Mouse (Mus musculus) spleen, adult 2 months (tissue): Measurements from ENCODE around the gene 2310030G06Rik. TPM values are rescaled to one million over a fixed set of nuclear protein-coding genes. Genes with fewer than 3 reads are reported as not detected.

Source experiments
- DNase-seq, 2 experiments: peaks; one replicate each; pipeline versions ENCODE4 v3.0.0 to v3.0.0-alpha.2; 2012 to 2021; ENCODE audit warnings: low spot score in 2 of 2, low read depth in 1 of 2
- H3K27ac ChIP-seq: fragments of 200-500 bp; 2 replicates; pipeline ENCODE4 v1.5.1; 2012; ENCODE audit warnings: low read length, inconsistent platforms; ENCODE audit not compliant: insufficient read depth
- H3K27me3 ChIP-seq: fragments of 200-500 bp; 2 replicates; pipeline ENCODE4 v1.6.1; 2012; ENCODE audit warnings: mild to moderate bottlenecking, moderate library complexity, low read length, inconsistent platforms; ENCODE audit not compliant: control insufficient read depth, insufficient read depth
- H3K36me3 ChIP-seq: fragments of 200-500 bp; 2 replicates; pipeline ENCODE4 v1.6.1; 2012; ENCODE audit warnings: mild to moderate bottlenecking, low read length, inconsistent platforms; ENCODE audit not compliant: control insufficient read depth, insufficient read depth
- H3K4me1 ChIP-seq: fragments of 200-500 bp; 2 replicates; pipeline ENCODE4 v1.6.1; 2011; ENCODE audit warnings: inconsistent platforms; ENCODE audit not compliant: control insufficient read depth, insufficient read depth, insufficient read length
- H3K4me3 ChIP-seq: fragments of 200-500 bp; 2 replicates; pipeline ENCODE4 v1.5.1; 2011; ENCODE audit warnings: mild to moderate bottlenecking, inconsistent platforms; ENCODE audit not compliant: insufficient read depth, insufficient read length; ENCODE audit errors: extremely low read depth
- CTCF ChIP-seq: fragments of 200-500 bp; IDR thresholded peaks from 2 replicates; pipeline ENCODE4 v1.5.1; 2011; ENCODE audit warnings: mild to moderate bottlenecking, inconsistent platforms; ENCODE audit not compliant: insufficient read depth, insufficient read length, insufficient replicate concordance; ENCODE audit errors: extremely low read depth
- POLR2A ChIP-seq: fragments of 200-500 bp; IDR thresholded peaks from 2 replicates; pipeline ENCODE4 v1.6.1; 2011; ENCODE audit warnings: low read depth, low read length, inconsistent platforms
- WGBS: fragments of 180-500 bp; shearing (Covaris S2); methylation state at CpG from one replicate; pipeline ENCODE4 v1.1.7; 2018; 5-methylcytosine and 5-hydroxymethylcytosine counted together
- polyA plus RNA-seq: library from polyadenylated mRNA; depleted of rRNA; stranded (reverse); fragments of >200 nt; gene quantifications from 2 replicates; pipeline ENCODE4 v1.2.3, GENCODE M21; 2012

2310030G06Rik gene
- polyA plus RNA-seq, 1 experiment, result 0.71 TPM

- H3K27me3 ChIP-seq, result peaks cover 4% of the 10 kb centered on the region; the same call in 1 of the 2 replicates
- no peak overlapping the region for H3K27ac ChIP-seq
- no peak for DNase-seq
- TF ChIP-seq POLR2A, result no peak
- TF ChIP-seq CTCF, result no peak
- no peaks in the 10 kb centered on the region for H3K36me3 ChIP-seq
- peaks cover 8% of the 10 kb centered on the region for H3K4me1 ChIP-seq
- no peak overlapping the region for H3K4me3 ChIP-seq
- 24% methylated on average over 4 of the region's 4 CpGs for WGBS
Observed at GRCm38 (mm10) chr9:50729600-50729999, 16.7 kb downstream of the 2310030G06Rik start.

- TF ChIP-seq POLR2A (no peak), CTCF (no peak)
- 2% methylated on average over 42 of the region's 45 CpGs for WGBS
- Histone ChIP-seq H3K27me3 (peaks cover 4% of the 10 kb centered on the region; the same call in 1 of the 2 replicates), H3K4me3 (peak overlapping the region; percentile 42), H3K4me1 (peaks cover 8% of the 10 kb centered on the region), H3K36me3 (no peaks in the 10 kb centered on the region), H3K27ac (no peak overlapping the region)
- DNase-seq, result peak in 1 of 2 experiments; percentile 8
Observed at GRCm38 (mm10) chr9:50727925-50728651, 18.2 kb downstream of the 2310030G06Rik start.

GRCm38 (mm10) chr9:50727171-50727924 is 19.0 kb downstream of the 2310030G06Rik start:
- peaks cover 8% of the 10 kb centered on the region for H3K4me1 ChIP-seq
- no peak for TF ChIP-seq CTCF
- TF ChIP-seq POLR2A, result no peak
- no peaks in the 10 kb centered on the region for H3K36me3 ChIP-seq
- DNase-seq, result no peak
- no peak overlapping the region for H3K27ac ChIP-seq
- 25% methylated on average over 30 of the region's 30 CpGs for WGBS
- peak overlapping the region; percentile 42; the same call in 1 of the 2 replicates for H3K4me3 ChIP-seq
- peaks cover 4% of the 10 kb centered on the region; the same call in 1 of the 2 replicates for H3K27me3 ChIP-seq

- no peak for DNase-seq
- H3K36me3 ChIP-seq, result no peaks in the 10 kb centered on the region
- WGBS, result 78% methylated on average over 8 of the region's 8 CpGs
- H3K27me3 ChIP-seq, result peaks cover 4% of the 10 kb centered on the region; the same call in 1 of the 2 replicates
- H3K27ac ChIP-seq, result no peak overlapping the region
- H3K4me3 ChIP-seq, result no peak overlapping the region
- H3K4me1 ChIP-seq, result peaks cover 8% of the 10 kb centered on the region
- TF ChIP-seq POLR2A (no peak), CTCF (no peak)
Observed at GRCm38 (mm10) chr9:50725921-50726590, 20.3 kb downstream of the 2310030G06Rik start.

GRCm38 (mm10) chr9:50724661-50725330 is 21.5 kb downstream of the 2310030G06Rik start:
- H3K27ac ChIP-seq, result no peak overlapping the region
- 48% methylated on average over 3 of the region's 3 CpGs for WGBS
- TF ChIP-seq POLR2A, result no peak
- TF ChIP-seq CTCF, result no peak
- peaks cover 8% of the 10 kb centered on the region for H3K4me1 ChIP-seq
- H3K36me3 ChIP-seq, result no peaks in the 10 kb centered on the region
- H3K4me3 ChIP-seq, result no peak overlapping the region
- no peak for DNase-seq
- peaks cover 4% of the 10 kb centered on the region; the same call in 1 of the 2 replicates for H3K27me3 ChIP-seq

GRCm38 (mm10) chr9:50724147-50724546 is 22.2 kb downstream of the 2310030G06Rik start:
- H3K36me3 ChIP-seq, result no peaks in the 10 kb centered on the region
- peaks cover 4% of the 10 kb centered on the region; the same call in 1 of the 2 replicates for H3K27me3 ChIP-seq
- no peak overlapping the region for H3K4me3 ChIP-seq
- 80% methylated on average over 2 of the region's 2 CpGs for WGBS
- TF ChIP-seq CTCF (no peak), POLR2A (no peak)
- no peak overlapping the region for H3K27ac ChIP-seq
- peaks cover 8% of the 10 kb centered on the region for H3K4me1 ChIP-seq
- no peak for DNase-seq
